Mouse (Mus musculus) embryonic facial prominence, embryonic 12.5 days (tissue): ENCODE measurements at regions not wholly inside any gene's neighbourhood (a gene's known extent, or its start where the extent isn't known, plus 50 kb on each side); places are given as distances from the start of the nearest gene placed in this dataset.

ENCODE experiments used
- ATAC-seq: fragments of 200-750 bp; cut with Nextera tagmentation; 2 replicates; pipeline ENCODE4 v1.8.0; 2017; ENCODE audit not compliant: insufficient number of reproducible peaks, insufficient read depth, low FRiP score, low TSS enrichment
- H3K27ac ChIP-seq: fragments of 300-500 bp; sonication (generic); 2 replicates; pipeline ENCODE4 v1.5.1; 2016; ENCODE audit warnings: mild to moderate bottlenecking
- H3K27me3 ChIP-seq: fragments of 300-500 bp; sonication (generic); 2 replicates; pipeline ENCODE4 v1.6.1; 2016; ENCODE audit warnings: mild to moderate bottlenecking, moderate library complexity
- H3K36me3 ChIP-seq: fragments of 300-500 bp; sonication (generic); 2 replicates; pipeline ENCODE4 v1.6.1; 2016; ENCODE audit warnings: mild to moderate bottlenecking
- H3K4me1 ChIP-seq: fragments of 300-500 bp; sonication (generic); 2 replicates; pipeline ENCODE4 v1.6.1; 2016
- H3K4me2 ChIP-seq: fragments of 300-500 bp; sonication (generic); replicated peaks from 2 replicates; pipeline ENCODE4 v1.6.1; 2016; ENCODE audit warnings: mild to moderate bottlenecking, moderate library complexity
- H3K4me3 ChIP-seq: fragments of 300-500 bp; sonication (generic); 2 replicates; pipeline ENCODE4 v1.5.1; 2016; ENCODE audit warnings: mild to moderate bottlenecking
- H3K9ac ChIP-seq: fragments of 300-500 bp; sonication (generic); 2 replicates; pipeline ENCODE4 v1.6.1; 2016; ENCODE audit warnings: mild to moderate bottlenecking, moderate library complexity
- H3K9me3 ChIP-seq: fragments of 300-500 bp; sonication (generic); 2 replicates; pipeline ENCODE4 v1.6.1; 2016; ENCODE audit warnings: mild to moderate bottlenecking, moderate library complexity
- WGBS: fragments of 180-500 bp; shearing (Covaris S2); methylation state at CpG from one replicate; pipeline ENCODE4 v1.1.7; 2016; 5-methylcytosine and 5-hydroxymethylcytosine counted together

DNA sequence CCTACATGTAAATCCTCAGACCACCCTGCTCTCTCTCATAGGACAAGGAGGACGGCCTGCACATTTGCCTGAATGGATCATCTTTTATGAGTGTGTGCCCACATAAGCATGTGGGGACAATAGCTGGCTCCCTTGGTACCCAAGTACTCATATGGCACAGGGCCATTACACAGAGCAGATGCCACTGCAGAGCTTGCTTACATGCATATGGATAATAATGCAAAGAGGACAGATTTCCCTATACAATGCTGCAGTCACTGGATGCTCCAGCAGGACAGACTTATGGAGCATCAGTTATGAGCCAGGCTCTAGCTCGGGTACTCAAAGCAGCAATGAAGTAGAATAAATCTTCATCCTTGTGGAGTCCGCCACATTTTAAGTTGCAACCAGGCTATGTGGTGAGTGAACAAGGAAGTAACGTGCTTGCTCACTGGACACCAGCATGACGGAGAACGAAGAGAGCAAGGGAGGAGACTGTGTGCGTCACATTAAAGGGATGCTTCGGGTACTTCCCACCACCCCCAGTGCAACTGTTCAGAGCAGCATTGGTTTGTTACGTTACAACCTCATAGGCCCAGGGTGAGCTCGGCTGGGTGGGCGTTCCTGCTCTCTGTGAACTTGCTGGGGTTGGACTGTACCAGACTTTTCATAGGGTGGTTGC is 531.3 kb upstream of the Lrrc6 start:
- Histone ChIP-seq H3K36me3 (no peaks in the 10 kb centered on the region), H3K4me3 (no peak overlapping the region), H3K4me2 (no peak overlapping the region), H3K27ac (no peak overlapping the region), H3K9ac (no peak overlapping the region), H3K4me1 (no peaks in the 10 kb centered on the region), H3K9me3 (no peaks in the 10 kb centered on the region), H3K27me3 (no peaks in the 10 kb centered on the region)
- 85% methylated on average over 11 of the region's 11 CpGs for WGBS
- ATAC-seq: no peak

DNA sequence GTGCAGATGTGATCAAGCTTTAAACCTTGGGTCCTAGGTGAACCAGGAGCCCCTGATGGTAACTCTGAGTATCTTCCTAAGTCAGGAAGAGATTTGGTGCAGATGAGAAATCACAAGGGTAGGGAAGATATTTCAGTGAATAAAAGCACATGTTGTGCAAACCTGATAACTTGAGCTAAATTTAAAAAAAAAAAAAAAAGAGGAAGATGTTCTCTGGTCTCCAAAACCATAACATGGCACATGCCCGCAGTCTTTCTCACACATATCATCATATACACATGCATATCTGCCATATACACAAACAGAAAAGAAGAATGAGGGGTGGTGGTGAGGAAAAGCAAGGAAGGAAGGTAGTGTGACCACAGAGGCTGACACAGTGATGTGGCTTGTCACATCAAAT is 530.3 kb upstream of the Lrrc6 start:
- Histone ChIP-seq H3K4me3 (no peak overlapping the region), H3K27me3 (no peaks in the 10 kb centered on the region), H3K36me3 (no peaks in the 10 kb centered on the region), H3K9me3 (no peaks in the 10 kb centered on the region), H3K27ac (no peak overlapping the region), H3K4me1 (no peaks in the 10 kb centered on the region), H3K9ac (no peak overlapping the region), H3K4me2 (no peak overlapping the region)
- WGBS: 81% methylated on average over 1 of the region's 1 CpGs
- no peak for ATAC-seq

DNA sequence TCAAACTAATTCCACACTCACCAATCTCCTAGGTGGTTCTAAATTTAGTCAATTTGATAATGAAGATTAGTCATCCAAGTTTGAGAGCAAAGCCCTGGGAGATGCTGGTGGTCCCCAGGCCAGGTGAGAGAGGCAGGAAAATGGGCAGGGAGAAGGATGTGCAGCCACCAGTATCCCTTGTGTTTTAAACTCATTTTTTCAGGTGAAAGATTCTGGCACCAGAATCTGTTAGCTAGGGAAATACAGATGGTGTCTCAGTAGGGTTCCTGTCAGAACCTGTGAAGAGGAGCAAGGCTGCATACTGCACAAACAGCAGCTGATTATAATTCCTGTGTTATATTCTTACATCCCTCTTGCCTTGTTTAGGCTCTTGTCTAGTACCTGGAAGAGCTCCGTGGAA is 527.5 kb upstream of the Lrrc6 start:
- no peak overlapping the region for H3K27ac ChIP-seq
- WGBS: 69% methylated on average over 1 of the region's 1 CpGs
- no peak for ATAC-seq
- H3K27me3 ChIP-seq: no peaks in the 10 kb centered on the region
- H3K4me1 ChIP-seq: no peaks in the 10 kb centered on the region
- no peak overlapping the region for H3K4me2 ChIP-seq
- H3K9ac ChIP-seq: no peak overlapping the region
- H3K36me3 ChIP-seq: no peaks in the 10 kb centered on the region
- no peaks in the 10 kb centered on the region for H3K9me3 ChIP-seq
- H3K4me3 ChIP-seq: no peak overlapping the region

DNA sequence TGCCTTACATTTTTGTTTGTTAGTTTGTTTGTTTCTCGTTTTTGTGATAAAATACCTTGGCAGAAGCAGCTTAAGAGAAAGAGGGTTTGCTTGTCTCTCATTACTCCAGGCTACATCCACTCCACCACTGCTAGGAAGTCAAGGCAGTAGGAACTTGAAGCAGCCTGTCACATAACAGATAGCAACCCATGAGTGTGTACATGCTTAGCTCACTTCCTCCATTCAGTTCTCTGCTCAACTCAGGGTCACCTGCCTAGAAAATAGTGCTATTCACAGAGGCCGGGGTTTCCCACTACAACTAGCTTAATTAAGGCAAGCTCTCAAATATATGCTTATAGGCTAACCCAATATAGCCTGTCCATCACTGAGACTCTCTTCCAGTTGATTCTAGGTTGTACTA is 527.0 kb upstream of the Lrrc6 start:
- no peak overlapping the region for H3K4me2 ChIP-seq
- ATAC-seq: no peak
- WGBS: 82% methylated on average over 2 of the region's 2 CpGs
- 0 out of 2 replicates have a peak, but pooled peaks cover 3% of the 10 kb centered on the region for H3K9me3 ChIP-seq
- no peaks in the 10 kb centered on the region for H3K4me1 ChIP-seq
- no peaks in the 10 kb centered on the region for H3K27me3 ChIP-seq
- H3K27ac ChIP-seq: no peak overlapping the region
- no peak overlapping the region for H3K4me3 ChIP-seq
- no peaks in the 10 kb centered on the region for H3K36me3 ChIP-seq
- H3K9ac ChIP-seq: no peak overlapping the region

DNA sequence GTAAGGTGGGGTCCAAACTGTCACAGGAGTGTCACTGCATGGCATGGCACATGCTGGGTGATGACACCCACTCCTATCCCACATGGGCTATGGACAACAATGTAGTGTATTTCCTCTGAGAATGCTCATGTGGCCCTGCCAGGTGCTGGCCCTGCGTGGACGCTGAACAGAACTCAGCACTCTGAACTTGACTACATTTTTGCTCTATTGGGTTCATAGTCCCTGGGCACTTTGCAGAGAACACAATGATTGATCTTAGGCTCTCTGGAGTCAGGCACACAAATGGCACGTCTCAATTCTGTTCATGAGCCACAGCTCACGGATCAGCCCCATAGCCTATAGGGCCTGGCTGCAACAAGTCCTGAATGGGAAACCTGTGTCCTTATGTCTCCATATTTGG is 525.0 kb upstream of the Lrrc6 start:
- Histone ChIP-seq H3K27ac (no peak overlapping the region), H3K27me3 (no peaks in the 10 kb centered on the region), H3K9ac (no peak overlapping the region), H3K4me3 (no peak overlapping the region), H3K4me2 (no peak overlapping the region), H3K4me1 (no peaks in the 10 kb centered on the region), H3K36me3 (no peaks in the 10 kb centered on the region), H3K9me3 (0 out of 2 replicates have a peak, but pooled peaks cover 8% of the 10 kb centered on the region)
- ATAC-seq: no peak
- 92% methylated on average over 4 of the region's 4 CpGs for WGBS

DNA sequence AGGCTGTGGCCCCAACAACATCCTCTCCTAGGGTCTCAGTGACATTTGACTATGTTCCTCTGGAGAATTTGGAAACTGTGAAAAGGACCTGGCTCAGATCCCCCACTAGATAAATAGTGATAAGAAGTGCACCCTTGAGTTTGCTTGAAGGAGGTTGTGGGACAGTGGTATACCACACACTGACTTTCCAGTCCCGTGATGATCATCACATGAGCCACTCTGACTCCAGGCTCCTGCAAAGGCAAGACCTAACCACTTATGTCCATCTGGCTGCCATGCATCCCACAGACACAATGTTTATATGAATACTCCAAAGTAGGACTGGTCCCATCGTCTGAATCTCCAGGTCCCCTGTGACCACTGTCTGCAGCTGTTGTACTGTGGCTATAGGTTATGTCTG is 523.7 kb upstream of the Lrrc6 start:
- H3K9ac ChIP-seq: no peak overlapping the region
- H3K4me2 ChIP-seq: no peak overlapping the region
- no peak overlapping the region for H3K27ac ChIP-seq
- no peak for ATAC-seq
- H3K36me3 ChIP-seq: no peaks in the 10 kb centered on the region
- H3K9me3 ChIP-seq: 0 out of 2 replicates have a peak, but pooled peaks cover 8% of the 10 kb centered on the region
- peaks cover 1% of the 10 kb centered on the region; the same call in 1 of the 2 replicates for H3K4me1 ChIP-seq
- 56% methylated on average over 2 of the region's 2 CpGs for whole genome bisulfite sequencing
- no peaks in the 10 kb centered on the region for H3K27me3 ChIP-seq
- H3K4me3 ChIP-seq: no peak overlapping the region

DNA sequence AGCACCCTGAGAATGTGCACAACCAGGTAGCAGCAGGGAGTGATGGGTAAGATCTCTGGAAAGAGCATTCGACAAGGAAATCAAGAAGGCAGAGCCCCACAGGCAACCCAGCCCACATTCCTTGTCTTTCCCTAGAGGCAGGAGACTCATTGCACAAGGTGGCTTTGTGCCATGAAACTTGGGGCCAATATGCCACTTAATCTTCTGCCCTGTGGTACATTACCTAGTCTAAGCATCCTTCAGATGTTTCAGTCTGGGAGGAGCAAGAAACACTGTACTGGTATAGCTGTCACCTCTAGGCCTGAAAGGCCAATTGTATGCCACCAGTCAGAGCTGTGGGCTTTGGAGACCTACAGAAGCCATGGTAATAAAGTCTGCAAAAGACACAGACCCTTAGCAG is 522.4 kb upstream of the Lrrc6 start:
- Histone ChIP-seq H3K4me3 (no peak overlapping the region), H3K27ac (no peak overlapping the region), H3K36me3 (no peaks in the 10 kb centered on the region), H3K4me2 (no peak overlapping the region), H3K9ac (no peak overlapping the region), H3K4me1 (peaks cover 5% of the 10 kb centered on the region; the same call in 1 of the 2 replicates), H3K27me3 (no peaks in the 10 kb centered on the region), H3K9me3 (0 out of 2 replicates have a peak, but pooled peaks cover 8% of the 10 kb centered on the region)
- no peak for ATAC-seq
- 81% methylated on average over 1 of the region's 1 CpGs for WGBS

DNA sequence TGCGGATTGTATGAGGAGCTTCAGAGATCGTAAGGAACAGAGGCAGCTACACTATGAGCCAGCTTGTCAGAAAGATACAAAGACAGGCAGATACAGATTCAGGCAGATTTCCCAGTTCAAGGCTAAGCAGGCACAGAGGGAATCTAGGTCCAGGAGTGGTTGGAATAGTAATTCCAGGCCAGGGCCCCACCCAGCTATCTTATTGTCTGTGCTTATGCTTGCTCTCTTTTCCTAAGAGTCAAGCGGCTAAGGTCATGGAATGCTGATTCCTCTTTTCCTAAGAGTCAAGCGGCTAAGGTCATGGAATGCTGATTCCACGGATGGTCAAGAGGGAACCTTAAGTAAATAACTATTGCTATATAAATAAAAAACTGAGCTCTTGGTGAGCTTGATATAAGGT is 520.7 kb upstream of the Lrrc6 start:
- WGBS: 74% methylated on average over 5 of the region's 5 CpGs
- Histone ChIP-seq H3K9ac (no peak overlapping the region), H3K9me3 (0 out of 2 replicates have a peak, but pooled peaks cover 8% of the 10 kb centered on the region), H3K4me2 (no peak overlapping the region), H3K4me1 (peaks cover 5% of the 10 kb centered on the region; the same call in 1 of the 2 replicates), H3K36me3 (no peaks in the 10 kb centered on the region), H3K27ac (no peak overlapping the region), H3K27me3 (no peaks in the 10 kb centered on the region), H3K4me3 (no peak overlapping the region)
- ATAC-seq: no peak

DNA sequence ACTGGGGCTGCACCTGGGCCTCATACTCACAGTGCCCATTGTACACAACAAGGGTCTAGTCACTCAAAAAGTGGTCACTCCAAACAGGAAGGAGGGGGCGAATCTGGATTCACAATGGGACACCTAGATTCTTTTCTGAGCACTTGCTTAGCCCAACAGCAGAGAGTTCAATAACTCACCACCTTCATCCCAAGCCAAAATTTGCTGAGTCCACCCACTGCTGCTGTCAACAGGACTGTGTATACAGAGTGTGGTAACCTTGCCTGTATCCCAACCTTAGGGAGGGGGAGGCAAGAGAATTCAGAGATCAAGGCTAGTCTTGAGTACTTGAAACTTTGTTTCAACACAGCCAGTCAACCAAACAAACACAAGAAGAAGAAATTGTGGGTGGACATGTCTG is 519.2 kb upstream of the Lrrc6 start:
- no peak overlapping the region for H3K27ac ChIP-seq
- H3K4me1 ChIP-seq: peaks cover 5% of the 10 kb centered on the region; the same call in 1 of the 2 replicates
- no peaks in the 10 kb centered on the region for H3K27me3 ChIP-seq
- H3K4me3 ChIP-seq: no peak overlapping the region
- 69% methylated on average over 1 of the region's 1 CpGs for WGBS
- ATAC-seq: no peak
- no peak overlapping the region for H3K9ac ChIP-seq
- 0 out of 2 replicates have a peak, but pooled peaks cover 8% of the 10 kb centered on the region for H3K9me3 ChIP-seq
- H3K4me2 ChIP-seq: no peak overlapping the region
- no peaks in the 10 kb centered on the region for H3K36me3 ChIP-seq

DNA sequence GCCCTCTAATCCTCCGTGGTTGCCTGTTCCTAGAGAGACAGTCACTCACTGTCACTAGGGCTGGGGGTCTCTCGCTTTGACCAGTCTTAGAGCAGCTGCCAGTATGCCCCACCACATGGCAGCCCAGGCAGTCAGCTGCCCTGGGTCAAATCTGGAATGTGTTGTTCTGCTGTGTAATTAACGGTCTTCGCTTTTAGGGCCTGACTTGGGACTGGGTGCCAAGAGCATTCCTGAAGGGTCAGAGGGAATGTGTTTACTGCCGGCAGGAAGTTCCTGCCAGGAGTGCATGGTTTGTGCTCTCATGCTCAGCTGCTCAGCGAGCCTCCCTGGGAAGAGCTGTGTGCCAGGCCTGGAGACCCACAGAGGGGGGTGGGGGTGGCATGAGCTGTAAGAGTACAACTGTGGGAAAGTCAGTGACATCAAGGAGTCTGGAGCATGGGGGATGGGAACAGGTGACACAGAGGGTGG is 518.5 kb upstream of the Lrrc6 start:
- 0 out of 2 replicates have a peak, but pooled peaks cover 8% of the 10 kb centered on the region for H3K9me3 ChIP-seq
- no peaks in the 10 kb centered on the region for H3K27me3 ChIP-seq
- no peak overlapping the region for H3K9ac ChIP-seq
- H3K4me1 ChIP-seq: peaks cover 5% of the 10 kb centered on the region; the same call in 1 of the 2 replicates
- no peak overlapping the region for H3K27ac ChIP-seq
- H3K4me2 ChIP-seq: no peak overlapping the region
- H3K4me3 ChIP-seq: no peak overlapping the region
- 0 out of 2 replicates have a peak, but pooled peaks have one; percentile 28 for ATAC-seq
- no peaks in the 10 kb centered on the region for H3K36me3 ChIP-seq
- WGBS: 18% methylated on average over 6 of the region's 6 CpGs
